Mouse (Mus musculus): ENCODE measurements around the gene Ap2s1.

- TF ChIP-seq POLR2A (IDR thresholded peaks at IDR 0.05; ENCODE audit: borderline replicate concordance, control insufficient read depth, low read depth, low read length) (no peak), CTCF (IDR thresholded peaks at IDR 0.05; ENCODE audit: control insufficient read depth, insufficient read depth, low read length) (no peak)
These were observed 37.6 kb upstream of the Ap2s1 start for GRCm38 (mm10) chr7:16700583-16700982.

Measured in bone marrow, adult 2 months (tissue).